Mouse (Mus musculus): ENCODE results near the gene Emc7.

The Emc7 gene

GRCm38 (mm10) chr2:112518541-112518940, 63.7 kb downstream of the Emc7 start:
- in situ Hi-C loops (cut with MboI) = no loop called here

- in situ Hi-C loops (cut with MboI) = no loop called here
These were observed 66.0 kb downstream of the Emc7 start for GRCm38 (mm10) chr2:112520526-112521482.

All from mature B cell (primary cell).